Mouse (Mus musculus) A20 (cell line): ENCODE measurements around the gene Ankrd11.

Experiments used
- DNase-seq: peaks from one replicate; pipeline ENCODE4 v3.0.0-alpha.2; 2011; ENCODE audit warnings: low read depth, low spot score

Ankrd11 gene

GRCm38 (mm10) chr8:123005805-123006204 is 36.3 kb downstream of the Ankrd11 start:
- DNase-seq: no peak

DNA sequence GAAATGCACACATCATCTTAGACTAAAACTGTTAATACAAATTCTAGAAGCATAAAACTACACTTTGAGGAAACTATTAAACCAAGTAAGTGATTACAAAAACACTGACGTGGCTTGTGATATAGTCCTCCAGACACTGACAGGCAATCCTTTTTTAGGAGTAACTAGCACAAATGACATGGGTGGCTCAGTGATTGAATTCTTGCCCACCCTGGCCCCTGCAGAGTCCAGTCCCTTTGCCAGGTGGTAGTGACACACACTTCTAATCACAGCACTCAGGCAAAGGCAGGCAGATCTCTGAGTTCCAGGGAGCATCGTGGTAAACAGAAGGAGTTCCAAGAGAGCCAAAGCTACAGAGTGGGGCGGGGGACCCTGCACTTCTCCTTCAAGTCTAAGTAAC is 36.7 kb downstream of the Ankrd11 start:
- no peak for DNase-seq

- peak; percentile 50 for DNase-seq
Measured at GRCm38 (mm10) chr8:123004033-123004922, 37.8 kb downstream of the Ankrd11 start.

- DNase-seq: no peak
Measured at GRCm38 (mm10) chr8:123000311-123000710, 41.8 kb downstream of the Ankrd11 start.

DNA sequence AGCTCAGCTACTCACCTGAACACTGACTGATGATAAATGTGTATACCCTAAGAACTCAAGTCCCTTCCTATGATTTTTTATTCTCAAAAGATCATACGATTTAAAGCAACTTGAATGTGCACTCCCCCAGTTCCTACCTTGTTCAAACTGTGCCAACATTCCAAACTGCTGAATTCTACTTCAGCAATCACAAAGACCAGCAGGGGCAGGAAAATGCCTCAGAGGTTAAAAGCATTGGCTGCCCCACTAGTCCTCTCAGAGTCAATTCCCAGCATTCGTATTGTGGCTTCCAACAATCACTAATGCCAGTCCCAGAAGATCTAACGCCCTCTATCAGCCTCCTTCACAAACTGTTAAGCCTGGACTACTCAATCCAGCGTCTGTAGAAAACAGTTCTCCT is 44.1 kb downstream of the Ankrd11 start:
- no peak for DNase-seq

- no peak for DNase-seq
Measured at GRCm38 (mm10) chr8:122993740-122994139, 48.3 kb downstream of the Ankrd11 start.

DNA sequence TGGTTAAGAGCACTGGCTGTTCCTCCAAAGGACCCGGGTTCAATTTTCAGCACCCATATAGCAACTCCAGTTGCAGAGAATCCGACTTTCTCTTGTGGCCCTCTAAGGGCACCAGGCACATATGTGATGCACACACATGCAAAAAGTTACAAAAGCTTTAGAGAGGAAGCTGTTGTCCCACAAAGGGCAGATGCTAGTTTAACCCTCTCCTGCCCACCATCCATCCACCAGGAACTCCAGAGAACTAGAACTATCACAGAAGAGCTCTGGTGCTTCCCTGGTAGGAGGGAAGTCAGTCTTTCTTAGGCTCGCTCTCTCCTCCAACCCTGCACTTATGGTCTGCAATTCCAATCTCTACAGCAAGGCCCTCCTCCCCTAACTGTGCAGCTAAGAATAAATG is 49.0 kb downstream of the Ankrd11 start:
- DNase-seq: no peak

DNA sequence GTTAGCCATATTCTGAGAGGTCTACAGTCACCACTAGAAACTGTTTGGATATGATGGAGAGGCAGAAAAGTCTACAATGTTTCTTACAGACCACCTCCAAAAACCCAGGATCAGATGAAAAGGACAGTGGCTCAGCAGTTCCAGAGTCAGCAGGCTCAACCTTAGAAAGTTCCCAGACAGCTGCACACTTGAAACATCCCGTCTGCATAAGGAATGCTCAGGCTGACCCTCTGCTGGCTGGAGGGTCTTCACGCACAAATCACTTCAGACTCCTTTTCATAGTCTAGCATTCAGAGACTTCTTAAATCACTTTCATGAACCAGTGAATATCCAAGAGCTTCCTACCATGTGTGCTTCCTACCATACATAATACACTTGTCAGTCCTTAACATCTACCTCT is 49.8 kb downstream of the Ankrd11 start:
- no peak for DNase-seq

- no peak for DNase-seq
Measured at GRCm38 (mm10) chr8:122991368-122991767, 50.7 kb downstream of the Ankrd11 start.

DNA sequence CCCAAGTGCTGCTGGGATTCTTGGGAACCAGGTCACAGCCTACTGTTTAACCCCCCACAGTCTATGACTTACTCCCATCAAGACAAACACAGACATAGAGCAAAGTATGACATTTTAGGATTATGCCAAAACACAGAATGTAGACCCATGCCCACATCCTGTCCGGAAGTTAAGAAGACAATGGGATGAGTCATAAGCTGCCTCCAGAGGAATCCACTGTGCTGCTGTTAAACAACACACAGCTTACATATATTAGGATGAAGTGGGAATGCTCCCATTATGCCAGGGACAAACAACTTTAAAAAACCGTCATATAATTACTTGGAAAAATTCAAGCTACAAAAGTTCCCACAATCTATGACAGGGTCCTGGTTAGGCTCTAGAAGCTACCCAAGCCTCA is 52.1 kb downstream of the Ankrd11 start:
- DNase-seq: no peak

DNA sequence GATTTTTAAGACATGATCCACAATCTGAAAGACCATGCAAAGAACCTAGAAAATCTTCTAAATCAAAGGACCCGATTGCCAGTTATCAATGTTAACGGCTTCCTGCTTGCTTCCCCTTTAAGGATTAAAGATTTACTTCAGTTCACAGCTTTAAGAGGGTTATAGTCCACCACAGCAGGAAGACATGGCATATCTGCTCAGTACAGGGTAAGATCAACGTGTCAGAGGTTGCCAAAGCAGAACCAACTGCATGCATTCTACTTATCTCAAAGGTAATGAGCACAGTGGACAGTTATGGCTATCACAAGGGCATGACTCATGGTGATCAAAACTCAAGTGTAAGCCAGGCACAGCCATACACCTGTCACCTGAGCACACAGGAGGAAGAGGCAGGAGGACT is 53.1 kb downstream of the Ankrd11 start:
- no peak for DNase-seq

DNA sequence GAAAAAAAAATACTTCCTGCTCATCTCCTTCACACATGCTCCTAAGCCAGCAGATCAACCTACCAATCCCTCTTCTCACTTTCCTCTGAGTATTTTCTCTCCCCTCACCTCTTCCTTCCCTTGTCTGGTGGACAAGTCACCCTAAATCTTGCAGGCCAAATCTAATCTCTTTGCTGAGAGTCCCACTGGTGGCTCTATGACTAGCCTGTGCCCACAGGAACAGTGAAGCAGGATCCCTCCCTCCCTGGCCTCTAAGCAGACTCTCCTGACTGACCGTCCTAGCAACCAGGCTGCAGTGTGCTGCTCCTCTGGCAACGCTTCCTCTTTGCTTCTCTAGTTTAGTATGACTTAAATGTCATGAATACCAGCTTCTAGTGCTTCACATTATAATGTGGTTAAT is 54.8 kb downstream of the Ankrd11 start:
- DNase-seq: no peak

GRCm38 (mm10) chr8:122986501-122987184 is 55.4 kb downstream of the Ankrd11 start:
- DNase-seq: no peak

- DNase-seq: no peak
Measured at GRCm38 (mm10) chr8:122984175-122984574, 57.9 kb downstream of the Ankrd11 start.

- DNase-seq: no peak
Measured at GRCm38 (mm10) chr8:122983178-122983942, 58.7 kb downstream of the Ankrd11 start.

DNA sequence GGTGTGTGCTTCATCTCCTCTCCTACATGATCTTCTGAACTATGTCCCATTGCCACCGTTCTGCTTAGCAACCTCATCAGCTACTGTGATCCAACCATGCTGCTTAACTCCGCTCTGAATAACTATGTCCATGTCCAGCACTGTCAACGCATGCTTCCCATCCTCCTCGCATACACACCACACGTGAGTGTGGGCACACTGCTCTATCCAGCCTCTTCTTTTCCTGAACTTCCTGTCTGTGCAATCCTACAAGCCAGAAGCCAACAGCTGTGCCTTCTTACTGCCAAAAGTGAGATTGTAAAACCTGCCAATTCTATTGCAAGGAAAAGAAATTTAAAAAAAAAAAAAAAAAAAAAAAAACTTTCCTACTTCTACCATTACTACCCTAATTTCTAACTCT is 60.4 kb downstream of the Ankrd11 start:
- DNase-seq: no peak

GRCm38 (mm10) chr8:122979865-122980509 is 62.1 kb downstream of the Ankrd11 start:
- DNase-seq: no peak

GRCm38 (mm10) chr8:122979424-122979823 is 62.7 kb downstream of the Ankrd11 start:
- DNase-seq: no peak

DNA sequence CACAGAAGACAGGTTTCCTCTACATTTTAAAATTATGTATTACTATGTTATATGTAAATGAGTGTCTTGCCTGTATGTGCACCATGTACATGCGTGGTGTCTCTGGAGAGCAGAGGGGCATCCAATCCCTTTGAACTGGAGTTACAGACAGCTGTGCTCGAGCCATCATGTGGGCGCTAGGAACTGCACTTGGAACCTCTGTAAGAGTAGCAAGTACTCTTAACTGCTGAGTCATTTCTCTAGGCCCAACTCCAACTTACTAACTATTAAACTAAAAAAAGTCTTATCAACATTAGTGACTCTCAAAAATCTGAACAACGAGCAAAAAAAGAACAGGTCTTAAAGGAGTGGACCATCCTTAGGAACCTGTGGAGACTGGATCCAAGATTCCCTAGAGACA is 66.0 kb downstream of the Ankrd11 start:
- no peak for DNase-seq

- DNase-seq: no peak
Measured at GRCm38 (mm10) chr8:122969964-122970620, 72.0 kb downstream of the Ankrd11 start.

GRCm38 (mm10) chr8:122968145-122968544 is 73.9 kb downstream of the Ankrd11 start:
- DNase-seq: no peak
